Mouse (Mus musculus) midbrain, embryonic 16.5 days (tissue): Measurements from ENCODE around the gene Emc10. TPM values are rescaled to one million over a fixed set of nuclear protein-coding genes. Genes with fewer than 3 reads are reported as not detected.

ENCODE experiments used
- ATAC-seq: fragments of 200-750 bp; cut with Nextera tagmentation; 2 replicates; pipeline ENCODE4 v1.8.0; 2017; ENCODE audit warnings: moderate TSS enrichment
- H3K27ac ChIP-seq: fragments of 300-500 bp; sonication (generic); 2 replicates; pipeline ENCODE4 v1.5.1; 2014; ENCODE audit warnings: mild to moderate bottlenecking, low read length, mixed read lengths
- H3K27me3 ChIP-seq: fragments of 300-500 bp; sonication (generic); 2 replicates; pipeline ENCODE4 v1.6.1; 2014; ENCODE audit warnings: low read depth, low read length, mixed read lengths; ENCODE audit not compliant: control insufficient read depth, insufficient read depth
- H3K36me3 ChIP-seq: fragments of 300-500 bp; sonication (generic); 2 replicates; pipeline ENCODE4 v1.6.1; 2014; ENCODE audit warnings: mild to moderate bottlenecking, low read length, moderate library complexity, mixed read lengths; ENCODE audit not compliant: control insufficient read depth, insufficient read depth
- H3K4me1 ChIP-seq: fragments of 300-500 bp; sonication (generic); 2 replicates; pipeline ENCODE4 v1.6.1; 2014; ENCODE audit warnings: mild to moderate bottlenecking, low read length, mixed read lengths; ENCODE audit not compliant: control insufficient read depth, insufficient read depth
- H3K4me2 ChIP-seq: fragments of 300-500 bp; sonication (generic); 2 replicates; pipeline ENCODE4 v1.6.1; 2014; ENCODE audit warnings: mild to moderate bottlenecking, low read length, mixed read lengths
- H3K4me3 ChIP-seq: fragments of 300-500 bp; sonication (generic); 2 replicates; pipeline ENCODE4 v1.5.1; 2014; ENCODE audit warnings: low read depth, mild to moderate bottlenecking, low read length, moderate library complexity, mixed read lengths
- H3K9ac ChIP-seq: fragments of 300-500 bp; sonication (generic); 2 replicates; pipeline ENCODE4 v1.6.1; 2014; ENCODE audit warnings: low read depth, low read length, mixed read lengths
- H3K9me3 ChIP-seq: fragments of 300-500 bp; sonication (generic); replicated peaks from 2 replicates; pipeline ENCODE4 v1.6.1; 2014; ENCODE audit warnings: mild to moderate bottlenecking, low read length, mixed read lengths; ENCODE audit not compliant: control insufficient read depth, poor library complexity, severe bottlenecking
- WGBS: fragments of 180-500 bp; shearing (Covaris S2); extraction: QIAGEN DNeasy Blood & Tissue Kit; methylation state at CpG from one replicate; pipeline ENCODE4 v1.1.7; 2014; 5-methylcytosine and 5-hydroxymethylcytosine counted together
- polyA plus RNA-seq: library from polyadenylated mRNA; unstranded; fragments of >200 nt; fragmentation: Nextera tagmentation; extraction: Ambion mirVana; gene quantifications from 2 replicates; pipeline ENCODE4 v1.2.1, GENCODE M21; 2015

Emc10 gene
- polyA plus RNA-seq = 121 and 137 TPM in 2 replicates

DNA sequence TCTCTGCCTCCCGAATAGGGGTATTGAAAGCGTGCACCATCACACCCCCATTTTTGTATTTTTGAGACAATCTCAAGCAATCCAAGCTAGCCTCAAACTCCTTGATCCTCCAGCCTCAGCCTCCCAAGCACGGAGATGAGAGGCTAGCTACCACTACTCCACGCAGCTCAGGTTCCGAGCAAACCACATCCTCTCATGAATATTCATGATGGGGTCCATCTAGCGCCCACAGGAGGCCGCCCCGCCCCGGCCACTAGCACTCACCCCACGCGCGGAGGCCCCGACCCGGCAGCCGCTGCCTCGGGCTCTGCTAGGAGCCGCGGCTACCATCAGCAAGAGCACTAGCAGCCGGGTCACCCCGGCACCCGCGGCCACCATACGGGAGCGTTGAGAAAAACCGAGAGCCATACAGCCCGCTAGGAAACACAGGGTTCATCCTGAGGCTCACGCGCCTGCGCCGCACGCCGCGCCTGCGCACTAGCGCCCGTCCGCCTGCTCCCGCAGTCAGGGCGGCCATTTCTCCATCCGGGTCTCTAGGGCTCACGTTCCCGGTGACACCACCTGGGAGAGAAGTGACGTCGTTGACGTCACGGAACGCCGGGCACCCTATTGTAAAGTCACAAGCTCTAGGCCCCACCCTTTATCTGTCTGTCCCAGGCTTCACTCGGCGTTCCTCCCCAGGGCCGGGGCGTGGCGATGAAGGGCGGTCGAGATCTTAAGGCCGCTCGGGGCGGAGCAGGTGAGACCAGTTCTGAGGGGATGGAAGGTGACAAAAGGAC lies at the start of gene Emc10, which contains the start of gene Fam71e1:
Gene Emc10, minus strand, starts transcription at position 538 of the 779 bp plus-strand sequence.
Gene Fam71e1, plus strand, starts transcription at position 590 of the 779 bp plus-strand sequence.
- peak; percentile 96 for ATAC-seq
- Histone ChIP-seq H3K4me1 (peaks cover 23% of the 10 kb centered on the region), H3K9me3 (no peaks in the 10 kb centered on the region), H3K4me2 (peak within 1 kb of the TSS; percentile 56), H3K9ac (peak within 1 kb of the TSS; percentile 83), H3K4me3 (peak within 1 kb of the TSS; percentile 60), H3K27ac (peak within 1 kb of the TSS; percentile 94), H3K27me3 (no peaks in the 10 kb centered on the region), H3K36me3 (peaks cover 15% of the 10 kb centered on the region)
- under 1% methylated on average over 58 of the region's 58 CpGs for WGBS

DNA sequence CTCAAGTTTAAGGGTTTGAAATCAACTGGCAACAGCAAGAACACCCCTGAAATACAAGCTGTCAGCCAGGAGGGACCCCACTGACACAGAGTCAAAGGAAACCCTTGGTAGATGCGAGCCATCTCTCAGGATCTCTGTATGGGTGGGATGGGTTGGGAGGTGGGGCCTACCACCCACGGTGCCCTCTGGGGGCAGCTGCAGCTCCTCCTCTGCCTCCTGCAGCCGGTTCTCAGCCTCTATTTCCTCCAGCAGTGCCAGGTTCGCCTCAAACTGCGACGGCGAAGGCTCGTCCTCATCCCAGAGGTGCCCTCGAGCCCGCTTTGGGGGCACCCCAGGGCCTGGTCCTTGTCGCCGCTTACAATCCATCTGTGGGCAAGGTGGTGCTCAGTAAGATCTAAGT lies 46.7 kb upstream of the Emc10 start:
- WGBS = 82% methylated on average over 12 of the region's 12 CpGs
- Histone ChIP-seq H3K9ac (no peak overlapping the region), H3K4me1 (peaks cover 7% of the 10 kb centered on the region), H3K27ac (no peak overlapping the region), H3K27me3 (no peaks in the 10 kb centered on the region), H3K36me3 (peaks cover 4% of the 10 kb centered on the region; the same call in 1 of the 2 replicates), H3K4me3 (no peak overlapping the region), H3K4me2 (no peak overlapping the region), H3K9me3 (no peaks in the 10 kb centered on the region)
- no peak for ATAC-seq

DNA sequence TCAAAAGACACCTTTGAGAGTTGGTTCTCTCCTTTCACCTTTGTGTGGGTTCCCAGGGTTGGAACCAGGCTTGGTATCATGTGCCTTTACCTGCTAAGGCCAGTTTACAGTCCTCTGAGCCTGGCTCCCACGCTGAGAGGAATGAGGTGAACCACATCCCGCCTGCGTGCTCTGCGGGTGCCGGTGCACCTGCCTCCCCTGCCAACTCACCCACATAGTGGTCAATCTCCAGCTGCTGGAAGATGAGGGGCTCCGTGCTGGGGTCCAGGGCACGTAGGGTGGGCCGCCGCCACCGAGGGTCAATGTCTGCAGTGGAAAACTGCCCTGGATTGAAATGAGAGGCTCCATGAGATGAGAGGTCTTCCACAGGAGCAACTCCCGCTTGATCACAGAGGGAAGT lies 46.2 kb upstream of the Emc10 start:
- 95% methylated on average over 11 of the region's 11 CpGs for WGBS
- Histone ChIP-seq H3K27ac (no peak overlapping the region), H3K27me3 (no peaks in the 10 kb centered on the region), H3K4me3 (no peak overlapping the region), H3K4me1 (peaks cover 2% of the 10 kb centered on the region), H3K4me2 (no peak overlapping the region), H3K9ac (no peak overlapping the region), H3K9me3 (no peaks in the 10 kb centered on the region), H3K36me3 (peaks cover 4% of the 10 kb centered on the region; the same call in 1 of the 2 replicates)
- no peak for ATAC-seq

DNA sequence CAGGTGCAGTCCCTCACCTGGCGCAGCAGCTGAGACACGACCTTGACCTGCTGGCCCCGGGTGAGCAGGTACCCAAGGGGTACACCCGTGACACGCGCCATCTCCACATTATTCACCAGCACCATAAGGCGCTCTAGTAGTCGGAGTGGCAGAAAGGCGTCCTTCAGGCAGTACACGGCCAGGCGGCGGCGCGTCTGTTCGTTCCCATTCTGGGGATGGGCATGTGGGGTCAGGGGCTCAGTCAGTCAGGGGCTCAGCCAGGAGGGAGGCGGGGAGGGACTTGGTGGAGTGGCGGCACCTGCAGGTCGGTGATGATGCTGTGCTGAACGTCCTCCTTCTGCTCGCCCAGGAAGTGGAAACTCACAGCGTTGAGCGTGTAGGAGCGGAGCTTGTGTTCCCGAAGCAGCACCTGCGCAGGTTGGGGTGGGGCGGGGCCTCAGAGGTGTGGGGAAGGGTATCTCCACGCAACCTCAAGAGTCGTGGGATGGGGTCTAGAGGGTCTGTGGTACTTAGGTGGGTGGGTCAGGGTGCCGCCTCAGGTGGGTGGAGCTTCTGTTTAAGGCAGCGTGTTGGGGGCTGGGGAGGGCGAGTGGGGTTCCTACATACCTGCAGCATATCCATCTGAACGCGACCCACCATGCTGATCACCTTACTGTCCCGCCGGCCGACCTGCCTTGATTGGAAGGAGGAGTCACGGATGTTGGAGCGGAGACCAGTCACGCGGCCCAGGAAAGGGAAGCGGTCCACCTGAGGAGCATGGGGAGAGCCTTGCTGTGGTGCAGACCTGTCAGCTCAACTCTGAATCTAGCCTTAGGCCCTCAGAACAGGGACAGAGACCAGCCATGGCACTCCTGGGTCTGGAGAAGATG lies 42.7 kb upstream of the Emc10 start:
- no peak overlapping the region for H3K4me2 ChIP-seq

DNA sequence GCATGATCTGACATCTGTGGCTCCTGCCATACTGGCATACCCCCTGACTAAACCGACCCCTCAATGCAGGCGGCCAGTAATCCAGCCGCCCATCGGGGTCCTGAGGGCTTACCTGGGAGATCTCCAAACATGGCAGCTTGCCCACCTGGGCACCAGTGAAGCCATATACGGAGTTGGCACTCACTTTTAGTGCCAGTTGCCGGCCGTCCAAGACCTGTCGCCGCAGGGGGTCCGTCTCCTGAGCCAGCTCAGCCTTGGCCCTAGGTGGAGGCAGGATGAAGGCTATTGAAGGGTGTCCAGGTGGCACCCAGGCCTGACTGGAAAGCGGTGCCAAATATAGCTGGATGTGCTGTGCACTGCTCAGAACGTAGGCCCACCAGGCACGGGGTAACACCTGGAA lies 41.2 kb upstream of the Emc10 start:
- no peak for ATAC-seq
- Histone ChIP-seq H3K9me3 (no peaks in the 10 kb centered on the region), H3K4me3 (no peak overlapping the region), H3K4me2 (no peak overlapping the region), H3K9ac (no peak overlapping the region), H3K27ac (no peak overlapping the region), H3K27me3 (no peaks in the 10 kb centered on the region), H3K4me1 (no peaks in the 10 kb centered on the region), H3K36me3 (peaks cover 4% of the 10 kb centered on the region; the same call in 1 of the 2 replicates)
- 93% methylated on average over 13 of the region's 13 CpGs for WGBS

More for the DNA sequence above, 42.7 kb upstream of the Emc10 start:
- H3K4me1 ChIP-seq = no peaks in the 10 kb centered on the region
- H3K36me3 ChIP-seq = peaks cover 4% of the 10 kb centered on the region; the same call in 1 of the 2 replicates
- no peaks in the 10 kb centered on the region for H3K9me3 ChIP-seq
- H3K27me3 ChIP-seq = no peaks in the 10 kb centered on the region
- 94% methylated on average over 40 of the region's 41 CpGs for WGBS
- H3K27ac ChIP-seq = no peak overlapping the region
- ATAC-seq = no peak
- no peak overlapping the region for H3K9ac ChIP-seq
- no peak overlapping the region for H3K4me3 ChIP-seq

DNA sequence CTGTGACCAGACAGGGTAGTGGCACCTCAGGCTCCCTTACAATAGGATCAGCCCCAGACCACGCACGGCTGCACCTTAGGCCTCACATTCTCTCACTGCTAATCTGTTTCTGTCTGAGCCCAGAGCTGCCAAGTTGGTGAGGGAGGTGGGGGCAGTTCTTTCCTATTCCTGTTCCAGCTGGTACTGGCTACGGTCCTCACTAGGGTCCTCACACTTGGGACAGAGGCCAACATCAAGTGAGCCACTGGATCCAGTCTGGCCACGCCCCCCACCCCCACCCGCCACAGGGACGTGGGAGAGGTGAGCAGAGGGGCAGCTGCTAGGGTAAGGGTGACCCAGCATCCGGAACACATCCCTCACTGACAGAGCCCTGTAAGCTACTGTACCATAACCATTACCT lies 40.7 kb upstream of the Emc10 start:
- Histone ChIP-seq H3K9me3 (no peaks in the 10 kb centered on the region), H3K4me1 (no peaks in the 10 kb centered on the region), H3K9ac (no peak overlapping the region), H3K4me3 (no peak overlapping the region), H3K27me3 (no peaks in the 10 kb centered on the region), H3K27ac (no peak overlapping the region), H3K4me2 (no peak overlapping the region), H3K36me3 (peaks cover 4% of the 10 kb centered on the region; the same call in 1 of the 2 replicates)
- no peak for ATAC-seq
- WGBS = 78% methylated on average over 7 of the region's 7 CpGs

DNA sequence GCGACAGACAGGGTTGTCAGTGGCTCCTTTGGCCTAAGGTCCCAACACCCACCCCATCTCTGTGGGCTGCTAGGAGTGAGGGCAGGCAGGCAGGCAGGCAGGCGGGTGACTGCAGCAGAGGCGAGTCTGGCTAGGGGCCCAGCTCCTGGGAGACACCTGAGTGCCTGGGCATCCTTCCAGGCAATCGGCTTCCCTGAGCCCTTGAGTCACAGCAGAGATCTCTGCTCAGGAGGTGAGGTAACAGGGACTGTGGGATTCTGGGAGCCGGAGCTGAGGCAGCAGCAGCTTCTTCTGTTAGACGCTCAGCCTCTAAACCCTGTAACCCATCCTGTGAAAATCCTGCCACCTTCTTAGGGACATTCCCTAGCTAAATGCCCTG lies 40.2 kb upstream of the Emc10 start:
- Histone ChIP-seq H3K4me3 (no peak overlapping the region), H3K27me3 (no peaks in the 10 kb centered on the region), H3K4me2 (no peak overlapping the region), H3K9me3 (no peaks in the 10 kb centered on the region), H3K36me3 (peaks cover 4% of the 10 kb centered on the region; the same call in 1 of the 2 replicates), H3K9ac (no peak overlapping the region), H3K27ac (no peak overlapping the region), H3K4me1 (no peaks in the 10 kb centered on the region)
- no peak for ATAC-seq
- WGBS = 91% methylated on average over 6 of the region's 6 CpGs

DNA sequence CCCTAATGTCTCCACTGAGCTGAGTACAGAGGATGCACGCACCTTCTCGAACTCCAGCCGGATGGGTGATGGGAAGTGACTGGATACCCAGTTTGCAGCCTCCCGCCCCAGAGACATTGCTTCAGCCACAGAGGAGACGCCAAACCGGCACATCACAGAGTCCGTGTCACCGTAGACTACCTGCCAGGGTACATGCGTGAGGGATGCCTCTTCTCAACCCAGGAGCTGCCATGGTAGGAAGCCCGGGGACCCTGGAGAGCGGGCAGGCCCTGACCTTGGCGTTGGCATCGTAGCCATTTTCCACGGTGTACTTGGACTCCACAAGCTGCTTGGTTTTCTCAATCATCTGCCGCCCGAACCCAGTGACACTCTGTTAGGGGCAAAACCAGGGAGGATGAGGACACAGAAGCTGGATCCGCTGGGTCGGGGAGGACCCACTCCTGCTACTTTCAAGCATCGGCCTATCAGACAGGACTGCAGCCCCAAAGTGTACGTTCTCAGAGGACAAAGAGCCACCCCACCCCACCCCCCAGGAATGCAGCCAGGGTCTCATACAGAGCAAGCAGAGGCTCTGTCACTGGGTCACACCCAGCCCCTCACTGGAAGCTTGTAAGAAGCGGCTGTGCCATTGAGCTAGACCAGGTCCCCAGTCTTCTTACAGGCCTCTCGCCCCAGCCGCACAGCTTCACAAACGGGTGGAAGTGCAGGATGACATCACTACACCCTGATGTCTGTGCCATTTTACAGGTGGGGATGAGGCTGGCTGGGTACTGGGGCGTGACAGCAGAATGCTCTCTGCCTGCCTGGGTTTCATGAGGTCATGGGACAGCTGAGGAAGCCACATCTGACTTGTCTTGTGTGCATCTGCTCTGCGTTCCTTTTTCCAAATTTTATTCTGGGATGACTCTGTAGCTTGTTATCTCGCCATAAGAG lies 39.6 kb upstream of the Emc10 start:
- Histone ChIP-seq H3K4me1 (no peaks in the 10 kb centered on the region), H3K9me3 (no peaks in the 10 kb centered on the region), H3K9ac (no peak overlapping the region), H3K27ac (no peak overlapping the region), H3K4me3 (no peak overlapping the region), H3K27me3 (no peaks in the 10 kb centered on the region), H3K4me2 (no peak overlapping the region), H3K36me3 (peaks cover 4% of the 10 kb centered on the region; the same call in 1 of the 2 replicates)
- WGBS = 93% methylated on average over 27 of the region's 27 CpGs
- no peak for ATAC-seq
